Mouse (Mus musculus): Measurements from ENCODE around the gene Zic5.

- TF ChIP-seq POLR2A (IDR thresholded peaks at IDR 0.05; ENCODE audit: insufficient read depth, low read depth, low read length) = no peak
- TF ChIP-seq EP300 (IDR thresholded peaks at IDR 0.05; ENCODE audit: insufficient read depth, low read depth, low read length) = no peak
Measured at GRCm38 (mm10) chr14:122461966-122462365, 3.5 kb downstream of the Zic5 start.

All from heart, adult 2 months (tissue).